Mouse (Mus musculus) right cerebral cortex, postnatal 10 days (tissue): ENCODE measurements around the gene Add1.
A peak's percentile ranks its signal among the peaks of the same experiment; 100 is the strongest.
"Not testable (repeated sequence)": the region's sequence is repeated elsewhere in the genome, so short reads cannot be mapped to it uniquely, and the experiment has no call there.

Source experiments
- DNase-seq, 2 experiments: peaks; one replicate each; pipeline ENCODE4 v3.0.0; 2021; ENCODE audit warnings: low spot score in 2 of 2

The Add1 gene

DNA sequence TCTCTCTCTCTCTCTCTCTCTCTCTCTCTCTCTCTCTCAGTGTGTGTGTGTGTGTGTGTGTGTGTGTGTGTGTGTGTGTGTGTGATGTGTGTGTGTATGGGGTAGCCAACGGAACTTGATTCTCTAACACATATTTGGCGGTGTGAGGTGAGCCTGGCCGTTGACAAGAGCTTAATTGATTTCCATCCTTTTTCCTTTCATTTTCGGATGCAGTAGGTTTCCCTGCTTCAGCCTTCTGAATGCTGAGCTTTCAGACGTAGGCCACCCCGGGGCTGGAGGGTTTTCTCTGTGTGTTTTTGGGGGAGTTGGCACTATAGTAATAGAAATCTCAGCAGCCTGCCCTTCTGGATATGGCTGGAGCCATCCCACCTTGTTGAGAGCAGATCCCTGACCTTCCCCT lies 23.2 kb upstream of the Add1 start:
- DNase-seq, result no peak

DNA sequence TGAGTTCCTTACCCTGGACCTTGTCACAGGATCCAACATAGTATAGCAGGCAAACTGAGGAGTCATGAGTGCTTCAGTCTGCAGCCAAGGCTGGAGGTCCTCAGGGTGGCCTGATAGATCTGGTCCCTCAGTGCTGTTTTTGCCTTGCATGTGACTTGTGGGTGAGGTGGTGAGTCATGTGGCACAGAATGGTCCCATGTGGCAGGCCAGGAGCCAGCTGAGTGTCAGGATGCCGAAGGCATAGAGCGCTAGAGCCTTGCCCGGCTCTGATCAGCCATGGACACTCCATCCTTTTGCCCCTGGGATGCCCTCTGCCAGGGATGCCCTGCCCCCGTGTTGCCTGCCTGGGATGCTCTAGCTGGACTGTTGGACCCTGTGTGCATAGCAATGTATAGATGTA lies 21.6 kb upstream of the Add1 start:
- no peak for DNase-seq

- DNase-seq, result no peak
Measured at GRCm38 (mm10) chr5:34563854-34564253, 9.6 kb upstream of the Add1 start.

- DNase-seq, result no peak
Measured at GRCm38 (mm10) chr5:34564291-34564690, 9.2 kb upstream of the Add1 start.

DNA sequence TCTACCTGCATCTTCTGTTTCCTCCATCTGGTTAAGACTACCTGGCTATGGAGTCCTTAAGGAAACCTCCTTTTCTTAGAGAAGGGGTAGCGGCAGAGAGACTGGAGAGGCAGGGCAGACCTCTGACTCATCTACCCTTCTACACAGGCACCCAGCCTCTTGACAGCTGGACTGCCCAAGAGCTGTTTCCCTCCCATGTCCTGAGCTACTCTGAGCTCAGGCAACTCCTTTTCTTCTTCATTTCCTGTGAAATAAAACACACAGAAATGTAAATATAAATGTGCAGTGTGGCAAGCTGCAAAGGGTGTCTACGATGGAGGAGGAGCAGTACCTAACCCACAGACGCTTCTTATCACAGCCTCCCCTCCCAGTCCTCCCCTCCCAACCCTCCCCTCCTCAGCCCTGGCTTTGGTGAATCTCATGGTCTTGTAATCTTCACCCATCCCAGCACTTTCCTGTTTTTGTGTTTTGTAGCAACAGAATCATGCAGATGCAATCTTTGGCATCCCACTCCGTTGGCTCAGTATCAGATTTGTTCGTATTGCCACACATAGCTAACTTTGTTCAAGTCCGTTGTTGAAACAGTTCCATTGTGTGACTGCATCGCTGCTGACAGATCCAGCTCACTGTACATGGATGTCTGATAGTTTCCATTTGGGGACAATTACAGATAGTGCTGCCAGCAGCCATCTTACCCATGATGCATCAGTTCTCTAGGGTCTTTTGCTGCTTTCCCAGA lies 7.8 kb upstream of the Add1 start:
- DNase-seq, result peak in 1 of 2 experiments; percentile 58

GRCm38 (mm10) chr5:34571551-34571950 lies 1.9 kb upstream of the Add1 start:
- DNase-seq, result no peak

DNA sequence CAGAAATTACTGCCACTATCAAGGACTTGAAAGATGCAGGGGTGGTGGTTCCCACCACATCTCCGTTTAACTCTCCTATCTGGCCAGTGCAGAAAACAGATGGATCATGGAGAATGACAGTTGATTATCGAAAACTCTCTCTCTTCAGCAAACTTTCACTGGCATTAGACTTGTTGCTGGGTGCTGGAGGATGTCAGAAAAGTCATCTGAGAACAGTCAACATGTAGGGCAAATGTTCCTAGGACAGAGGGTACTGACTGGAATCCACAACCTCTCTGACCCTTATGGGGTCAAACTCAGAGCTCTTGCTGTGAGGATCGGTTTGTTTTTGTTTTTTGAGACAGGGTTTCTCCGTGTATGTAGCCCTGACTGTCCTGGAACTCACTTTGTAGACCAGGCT lies 896 bp upstream of the Add1 start:
- DNase-seq, result not testable (repeated sequence)

- DNase-seq, result no peak
Measured at GRCm38 (mm10) chr5:34574721-34575120, 1.3 kb downstream of the Add1 start.

DNA sequence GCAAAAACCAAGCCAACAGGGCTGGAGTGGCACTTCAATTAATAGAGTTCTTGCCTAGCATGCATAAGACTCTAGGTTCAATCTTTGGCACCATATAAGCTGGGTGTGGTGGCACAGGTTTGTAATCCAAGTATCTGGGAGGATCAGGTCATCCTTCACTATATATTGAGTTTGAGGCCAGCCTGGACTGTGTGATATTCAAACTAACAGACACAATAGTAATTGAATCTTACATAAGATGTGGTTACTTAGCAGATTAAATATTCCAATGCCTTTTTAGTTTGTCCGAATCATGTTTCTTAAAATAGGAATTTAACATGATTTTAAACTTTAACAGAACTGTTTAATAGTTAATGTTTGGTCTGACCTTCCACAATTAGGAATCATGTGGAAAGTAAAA lies 2.8 kb downstream of the Add1 start:
- DNase-seq, result no peak

GRCm38 (mm10) chr5:34578038-34578655 lies 4.7 kb downstream of the Add1 start:
- no peak for DNase-seq

GRCm38 (mm10) chr5:34579377-34579776 lies 5.9 kb downstream of the Add1 start:
- no peak for DNase-seq

DNA sequence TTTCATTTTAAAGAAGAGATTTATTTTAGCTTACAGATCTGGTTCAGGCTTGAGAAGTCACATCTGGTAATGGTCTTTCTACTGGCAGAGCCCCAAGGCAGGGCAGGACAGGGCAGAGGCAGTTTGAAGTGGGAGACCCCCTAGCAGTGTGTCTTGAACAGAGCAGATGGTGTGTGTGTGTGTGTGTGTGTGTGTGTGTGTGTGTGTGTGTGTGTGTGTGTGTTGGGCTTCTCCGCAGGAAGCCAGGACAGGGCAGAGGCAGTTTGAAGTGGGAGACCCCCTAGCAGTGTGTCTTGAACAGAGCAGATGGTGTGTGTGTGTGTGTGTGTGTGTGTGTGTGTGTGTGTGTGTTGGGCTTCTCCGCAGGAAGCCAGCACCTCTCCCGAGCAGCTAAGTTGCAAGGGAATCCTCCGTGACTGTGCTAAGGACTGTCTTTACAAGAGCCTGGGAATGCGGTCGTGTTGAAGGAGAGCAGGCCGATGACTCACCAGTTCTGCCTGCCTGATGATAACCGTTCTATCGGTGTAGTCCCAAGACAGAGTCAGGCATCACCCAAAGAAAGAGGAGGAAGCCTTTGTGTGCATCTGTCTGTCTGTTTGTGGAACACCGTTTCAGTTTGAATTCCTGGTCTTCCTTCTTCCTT lies 8.3 kb downstream of the Add1 start:
- DNase-seq, result peak; percentile 52 to 72

- no peak for DNase-seq
Measured at GRCm38 (mm10) chr5:34582314-34582675, 8.8 kb downstream of the Add1 start.

DNA sequence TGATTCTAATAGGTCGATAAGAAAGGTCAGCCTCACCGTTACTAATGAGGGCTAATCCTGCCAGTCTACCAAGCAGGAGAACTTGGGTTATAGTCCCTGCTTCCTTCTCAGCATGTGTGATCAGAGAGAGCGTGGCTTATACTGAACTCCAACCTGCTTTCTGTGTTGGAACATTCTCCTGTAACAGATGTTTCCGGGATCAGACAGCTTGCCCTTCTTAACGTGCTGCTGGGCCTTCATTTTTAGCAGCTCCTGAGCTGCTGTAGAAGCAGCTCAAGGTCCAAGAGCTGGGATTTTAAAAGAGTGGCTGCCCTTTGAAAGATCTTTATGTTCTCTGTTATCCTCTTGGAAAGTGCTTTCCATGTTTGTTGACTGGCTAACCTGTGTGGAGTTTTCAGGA lies 11.8 kb downstream of the Add1 start:
- DNase-seq, result no peak

GRCm38 (mm10) chr5:34587881-34588280 lies 14.4 kb downstream of the Add1 start:
- DNase-seq, result no peak

- no peak for DNase-seq
Measured at GRCm38 (mm10) chr5:34590059-34590458, 16.6 kb downstream of the Add1 start.

DNA sequence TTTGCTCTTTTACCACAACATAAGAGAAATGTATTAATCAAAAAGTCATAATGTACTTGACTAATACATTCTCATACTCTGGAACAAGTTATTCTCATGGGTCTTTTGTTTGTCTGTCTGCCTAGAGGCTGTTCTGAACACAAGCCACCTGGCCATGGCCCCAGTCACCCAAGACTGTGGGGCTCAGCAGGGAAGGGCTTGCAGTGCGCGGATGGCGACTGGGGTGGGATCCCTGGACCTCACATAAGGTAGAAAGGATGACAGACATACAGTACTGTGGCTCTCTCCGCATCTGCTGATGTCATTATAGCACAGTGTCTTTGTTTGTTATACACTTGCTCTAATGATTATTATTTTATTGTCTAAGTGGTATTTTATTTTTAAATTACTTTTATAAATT lies 17.2 kb downstream of the Add1 start:
- no peak for DNase-seq

DNA sequence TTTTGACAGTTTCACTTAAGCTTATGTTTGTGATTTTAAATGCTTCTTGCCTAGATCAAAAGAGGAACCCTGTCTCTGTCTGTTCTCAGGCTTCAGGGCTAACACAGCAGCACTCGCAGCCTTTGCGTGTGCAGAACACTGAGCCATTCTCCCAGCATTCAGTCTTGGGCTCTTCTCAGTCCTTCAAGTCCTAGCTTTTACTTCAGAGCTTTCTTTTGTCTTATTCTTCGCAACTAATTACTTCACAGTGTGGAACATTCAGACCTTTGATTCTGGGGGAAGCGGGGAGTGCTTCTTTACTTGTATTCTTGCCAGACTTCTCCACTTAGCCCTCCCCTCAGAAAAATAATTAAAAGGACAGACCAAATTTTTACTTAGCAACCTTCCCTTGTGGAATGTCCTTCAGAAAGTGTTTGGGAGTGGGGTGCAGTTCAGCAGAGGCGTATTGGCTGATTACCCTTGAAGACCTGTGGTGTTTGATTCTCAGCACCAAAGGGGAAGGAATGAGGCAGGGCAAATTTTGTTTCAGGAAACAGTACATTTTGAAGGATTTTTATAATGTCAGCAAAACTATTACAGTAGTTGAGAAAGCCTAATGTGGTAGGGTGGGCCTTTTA lies 18.0 kb downstream of the Add1 start:
- peak in 1 of 2 experiments; percentile 36 for DNase-seq

DNA sequence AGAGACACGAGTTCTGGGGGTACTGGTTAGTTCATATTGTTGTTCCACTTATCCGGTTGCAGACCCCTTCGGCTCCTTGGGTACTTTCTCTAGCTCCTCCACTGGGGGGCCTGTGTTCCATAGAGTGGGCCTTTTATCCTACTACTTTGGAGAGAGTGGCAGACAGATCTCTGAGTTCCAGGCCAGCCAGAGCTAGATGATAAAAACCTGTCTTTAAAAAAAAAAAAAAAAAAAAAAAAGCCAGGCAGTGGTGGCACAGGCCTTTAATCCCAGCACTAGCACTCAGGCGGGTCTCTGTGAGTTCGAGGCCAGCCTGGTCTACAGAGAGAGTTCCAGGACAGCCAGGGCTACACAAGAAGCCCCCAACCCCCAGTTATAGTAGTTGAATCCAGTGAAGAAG lies 18.8 kb downstream of the Add1 start:
- DNase-seq, result not testable (repeated sequence)

- no peak for DNase-seq
Measured at GRCm38 (mm10) chr5:34592666-34593065, 19.2 kb downstream of the Add1 start.

DNA sequence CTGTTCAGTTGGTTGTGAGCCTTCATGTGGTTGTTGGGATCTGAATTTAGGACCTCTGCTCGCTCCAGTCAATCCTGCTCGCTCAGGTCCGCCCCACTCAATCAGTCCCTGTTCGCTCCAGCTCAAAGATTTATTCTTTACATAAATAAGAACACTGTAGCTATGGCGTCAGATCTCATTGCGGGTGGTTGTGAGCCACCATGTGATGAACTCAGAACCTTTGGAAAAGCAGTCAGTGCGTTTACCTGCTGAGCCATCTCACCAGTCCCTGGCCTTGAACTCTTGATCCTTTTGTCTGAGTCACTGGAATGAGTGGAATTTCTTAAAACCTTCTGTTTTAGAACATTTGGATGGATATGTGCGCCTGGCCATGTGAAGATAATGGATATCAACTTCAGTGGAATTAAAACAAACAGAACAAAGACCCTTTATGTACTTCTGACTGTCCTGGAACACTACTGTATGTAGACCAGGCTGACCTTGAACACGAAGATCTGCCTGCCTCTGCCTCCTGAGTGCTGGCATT lies 19.8 kb downstream of the Add1 start:
- no peak for DNase-seq

DNA sequence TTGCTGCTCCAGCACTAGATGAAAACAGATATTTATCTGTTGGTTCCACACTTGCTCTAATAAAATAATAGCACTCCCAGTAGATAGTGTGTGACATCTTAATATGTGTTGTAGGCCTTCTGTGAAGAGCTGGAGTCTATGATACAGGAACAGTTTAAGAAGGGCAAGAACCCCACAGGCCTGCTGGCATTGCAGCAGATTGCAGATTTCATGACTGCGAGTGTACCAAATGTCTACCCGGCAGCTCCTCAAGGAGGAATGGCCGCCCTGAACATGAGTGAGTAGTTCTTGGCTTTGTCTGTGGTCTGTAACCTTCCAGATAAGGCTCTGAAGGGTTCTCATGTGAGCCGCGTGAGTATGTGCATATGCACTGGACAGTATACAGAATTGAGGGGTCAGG lies 31.1 kb downstream of the Add1 start:
- no peak for DNase-seq
